Mouse (Mus musculus) neutrophil, adult 83 days (primary cell): ENCODE results near the gene Pls1. TPM values are rescaled to one million over a fixed set of nuclear protein-coding genes. Genes with fewer than 3 reads are reported as not detected.

Source experiments
- total RNA-seq, 2 experiments: library from RNA; stranded (reverse); gene quantifications; one replicate each; pipeline ENCODE4 v1.2.4; 2023

Pls1 gene
- total RNA-seq = under 1 TPM; 0.24 to 0.29 TPM

GRCm38 (mm10) chr9:95844825-95845460, at the start of gene Pls1:
Gene Pls1 (minus strand): TSS chr9:95845311.

GRCm38 (mm10) chr9:95857414-95858026, 12.4 kb upstream of the Pls1 start, which contains the start of gene Atr:
Gene Atr (plus strand): TSS chr9:95857597.

GRCm38 (mm10) chr9:95750037-95750511, 95.0 kb downstream of the Pls1 start, which contains the start of gene Trpc1:
Gene Trpc1 (minus strand): TSS chr9:95750375.

Other genes with a start within 250 kb of the Pls1 start
- not detected for gene Pcolce2, start 207.7 kb downstream of the Pls1 start, total RNA-seq
- under 1 TPM in 1 of 2 experiments, not detected in 1; 0.35 TPM for gene Trpc1, start 94.9 kb downstream of the Pls1 start, total RNA-seq
- gene Atr, start 12.3 kb upstream of the Pls1 start, total RNA-seq = 10 to 100 TPM in 1 of 2 experiments, 1 to 10 TPM in 1; 9.1 to 10.4 TPM
- 10 to 100 TPM; 26.3 to 27.1 TPM for gene Xrn1, start 109.4 kb upstream of the Pls1 start, total RNA-seq